In genomic region chr16:57403825-57404224, GRCm38 (mm10) we compare ENCODE assay signal across 23 mouse cellular contexts. TPM values are rescaled to one million over a fixed set of nuclear protein-coding genes. Genes with fewer than 3 reads are reported as not detected.
DNase-seq lines count a peak whose midpoint lies in the region; ATAC-seq and TF ChIP-seq lines count a peak whose summit lies in the region.
"Had no signal": no experiment of that assay in that cellular context is flagged by ENCODE, and none has a peak within 500 bp of the region (broad histone marks: within the 10 kb centered on the region; RNA-seq: fewer than 3 reads in every experiment).

No protein-coding gene starts in this region.

- peak; percentile 26 for DNase-seq in hindbrain, postnatal 0 days (ENCODE audit: low spot score)
- DNase-seq in hindbrain, embryonic 11.5 days (ENCODE audit: low spot score): no peak
- peak; percentile 55 for DNase-seq in lung, embryonic 14.5 days
- DNase-seq in lung, postnatal 14 days: no peak
- peak; percentile 69 for DNase-seq in lung, postnatal 0 days (ENCODE audit: low spot score)
- no peak for DNase-seq in thymus, postnatal 25 days
- DNase-seq: adrenal gland, postnatal 14 days; cerebellum, adult 11 months; cerebellum, postnatal 10 days; gastrocnemius, postnatal 25 days; heart, postnatal 4 days; kidney, postnatal 4 days; layer of hippocampus, adult 9-11 months; liver, embryonic 13.5 days; spleen, adult 18-20 months had no signal

- TF ChIP-seq CTCF in hindbrain, postnatal 0 days (IDR thresholded peaks at IDR 0.05; ENCODE audit: low read depth): no peak
- no peak for TF ChIP-seq CTCF in lung, embryonic 14.5 days (IDR thresholded peaks at IDR 0.05; ENCODE audit: low read depth)
- no peak for TF ChIP-seq CTCF in lung, postnatal 0 days (IDR thresholded peaks at IDR 0.05)

- no peaks in the 10 kb centered on the region for H3K36me3 ChIP-seq in hindbrain, postnatal 0 days (ENCODE audit: insufficient read depth, low read length)
- no peaks in the 10 kb centered on the region for H3K36me3 ChIP-seq in hindbrain, embryonic 11.5 days (ENCODE audit: control insufficient read depth, insufficient read depth, low read length)
- H3K36me3 ChIP-seq in lung, embryonic 14.5 days (ENCODE audit: insufficient read depth): no peaks in the 10 kb centered on the region
- no peaks in the 10 kb centered on the region for H3K36me3 ChIP-seq in embryonic facial prominence, embryonic 12.5 days
- H3K36me3 ChIP-seq in lung, postnatal 0 days (ENCODE audit: insufficient read depth, low read length): no peaks in the 10 kb centered on the region
- H3K36me3 ChIP-seq: heart, embryonic 15.5 days; limb, embryonic 12.5 days; liver, embryonic 13.5 days; midbrain, embryonic 13.5 days; neural tube, embryonic 15.5 days had no signal

- no peak overlapping the region for H3K27ac ChIP-seq in hindbrain, postnatal 0 days
- H3K27ac ChIP-seq in hindbrain, embryonic 11.5 days (ENCODE audit: low read depth, low read length): no peak overlapping the region
- peak overlapping the region; percentile 63; the same call in 1 of the 2 replicates for H3K27ac ChIP-seq in lung, embryonic 14.5 days (ENCODE audit: low read depth)
- peak overlapping the region; percentile 42; the same call in 1 of the 2 replicates for H3K27ac ChIP-seq in embryonic facial prominence, embryonic 12.5 days
- no peak overlapping the region for H3K27ac ChIP-seq in lung, postnatal 0 days (ENCODE audit: low read length)
- H3K27ac ChIP-seq: forebrain, embryonic 13.5 days; heart, embryonic 15.5 days; limb, embryonic 12.5 days; liver, embryonic 13.5 days; midbrain, embryonic 13.5 days; neural tube, embryonic 15.5 days had no signal

- H3K4me2 ChIP-seq in hindbrain, postnatal 0 days (ENCODE audit: low read depth, low read length): no peak overlapping the region
- no peak overlapping the region for H3K4me2 ChIP-seq in hindbrain, embryonic 11.5 days (replicated peaks; ENCODE audit: low read depth, low read length)
- H3K4me2 ChIP-seq in lung, embryonic 14.5 days: no peak overlapping the region
- no peak overlapping the region for H3K4me2 ChIP-seq in embryonic facial prominence, embryonic 12.5 days (replicated peaks)
- no peak overlapping the region for H3K4me2 ChIP-seq in lung, postnatal 0 days (replicated peaks; ENCODE audit: low read depth, low read length)
- H3K4me2 ChIP-seq: forebrain, embryonic 13.5 days; heart, embryonic 15.5 days; limb, embryonic 12.5 days; liver, embryonic 13.5 days; midbrain, embryonic 13.5 days; neural tube, embryonic 15.5 days had no signal

- no peak overlapping the region for H3K4me3 ChIP-seq in hindbrain, postnatal 0 days (ENCODE audit: low read length)
- H3K4me3 ChIP-seq in hindbrain, embryonic 11.5 days (ENCODE audit: low read depth, low read length): no peak overlapping the region
- no peak overlapping the region for H3K4me3 ChIP-seq in lung, embryonic 14.5 days (ENCODE audit: low read depth, low read length)
- H3K4me3 ChIP-seq in embryonic facial prominence, embryonic 12.5 days: no peak overlapping the region
- no peak overlapping the region for H3K4me3 ChIP-seq in lung, postnatal 0 days (ENCODE audit: low read depth, low read length)
- H3K4me3 ChIP-seq: forebrain, embryonic 13.5 days; heart, embryonic 15.5 days; limb, embryonic 12.5 days; liver, embryonic 13.5 days; midbrain, embryonic 13.5 days; neural tube, embryonic 15.5 days had no signal

- no peak overlapping the region for H3K9ac ChIP-seq in hindbrain, postnatal 0 days (replicated peaks; ENCODE audit: low read length)
- no peak overlapping the region for H3K9ac ChIP-seq in hindbrain, embryonic 11.5 days (ENCODE audit: low read depth, low read length)
- H3K9ac ChIP-seq in lung, embryonic 14.5 days: no peak overlapping the region
- H3K9ac ChIP-seq in embryonic facial prominence, embryonic 12.5 days: no peak overlapping the region
- no peak overlapping the region for H3K9ac ChIP-seq in lung, postnatal 0 days (replicated peaks; ENCODE audit: low read depth)
- H3K9ac ChIP-seq: forebrain, embryonic 13.5 days; heart, embryonic 15.5 days; limb, embryonic 12.5 days; liver, embryonic 13.5 days; midbrain, embryonic 13.5 days; neural tube, embryonic 15.5 days had no signal

- peak; percentile 27; the same call in 1 of the 2 replicates for ATAC-seq in hindbrain, postnatal 0 days
- no peak for ATAC-seq in hindbrain, embryonic 11.5 days (ENCODE audit: low FRiP score)
- ATAC-seq in lung, embryonic 14.5 days (ENCODE audit: insufficient read depth): peak; percentile 38; the same call in 1 of the 2 replicates
- ATAC-seq in embryonic facial prominence, embryonic 12.5 days (ENCODE audit: insufficient number of reproducible peaks, insufficient read depth, low FRiP score, low TSS enrichment): no peak
- ATAC-seq in lung, postnatal 0 days: peak; percentile 74
- ATAC-seq in erythroid progenitor cell, adult 5-6 weeks (replicated peaks; ENCODE audit: low FRiP score, poor library complexity, severe bottlenecking): no peak
- ATAC-seq: forebrain, embryonic 13.5 days; midbrain, embryonic 13.5 days had no signal

- no peaks in the 10 kb centered on the region for H3K27me3 ChIP-seq in hindbrain, postnatal 0 days (ENCODE audit: insufficient read depth, low read length)
- no peaks in the 10 kb centered on the region for H3K27me3 ChIP-seq in hindbrain, embryonic 11.5 days (ENCODE audit: control insufficient read depth, insufficient read depth, low read length)
- H3K27me3 ChIP-seq in lung, embryonic 14.5 days (ENCODE audit: insufficient read depth, low read length): no peaks in the 10 kb centered on the region
- no peaks in the 10 kb centered on the region for H3K27me3 ChIP-seq in embryonic facial prominence, embryonic 12.5 days
- no peaks in the 10 kb centered on the region for H3K27me3 ChIP-seq in lung, postnatal 0 days (replicated peaks; ENCODE audit: insufficient read depth, low read length)
- H3K27me3 ChIP-seq: CH12.LX; forebrain, embryonic 13.5 days; heart, embryonic 15.5 days; limb, embryonic 12.5 days; liver, embryonic 13.5 days; midbrain, embryonic 13.5 days; neural tube, embryonic 15.5 days had no signal

- no peaks in the 10 kb centered on the region for H3K4me1 ChIP-seq in hindbrain, postnatal 0 days (ENCODE audit: insufficient read depth, low read length)
- H3K4me1 ChIP-seq in hindbrain, embryonic 11.5 days (replicated peaks; ENCODE audit: control insufficient read depth, insufficient read depth, low read length): no peaks in the 10 kb centered on the region
- 0 out of 2 replicates have a peak, but pooled peaks cover 11% of the 10 kb centered on the region for H3K4me1 ChIP-seq in lung, embryonic 14.5 days (ENCODE audit: insufficient read depth)
- H3K4me1 ChIP-seq in embryonic facial prominence, embryonic 12.5 days: peaks cover 22% of the 10 kb centered on the region
- no peaks in the 10 kb centered on the region for H3K4me1 ChIP-seq in lung, postnatal 0 days (ENCODE audit: insufficient read depth, low read depth, low read length)
- H3K4me1 ChIP-seq: forebrain, embryonic 13.5 days; heart, embryonic 15.5 days; liver, embryonic 13.5 days; midbrain, embryonic 13.5 days; neural tube, embryonic 15.5 days had no signal

- no peaks in the 10 kb centered on the region for H3K9me3 ChIP-seq in hindbrain, postnatal 0 days (ENCODE audit: low read length)
- no peaks in the 10 kb centered on the region for H3K9me3 ChIP-seq in hindbrain, embryonic 11.5 days (ENCODE audit: control insufficient read depth, low read length)
- no peaks in the 10 kb centered on the region for H3K9me3 ChIP-seq in lung, embryonic 14.5 days (ENCODE audit: low read depth, low read length)
- no peaks in the 10 kb centered on the region for H3K9me3 ChIP-seq in embryonic facial prominence, embryonic 12.5 days
- H3K9me3 ChIP-seq in lung, postnatal 0 days (ENCODE audit: low read length): no peaks in the 10 kb centered on the region
- H3K9me3 ChIP-seq: forebrain, embryonic 13.5 days; heart, embryonic 15.5 days; limb, embryonic 12.5 days; liver, embryonic 13.5 days; midbrain, embryonic 13.5 days; neural tube, embryonic 15.5 days had no signal

- peak; percentile 89 for TF ChIP-seq EP300 in lung, postnatal 0 days (IDR thresholded peaks at IDR 0.05)

- 83% methylated on average over 5 of the region's 5 CpGs for WGBS in hindbrain, postnatal 0 days
- 77% methylated on average over 5 of the region's 5 CpGs for WGBS in hindbrain, embryonic 11.5 days
- WGBS in lung, embryonic 14.5 days: 39% methylated on average over 5 of the region's 5 CpGs
- WGBS in embryonic facial prominence, embryonic 12.5 days: 34% methylated on average over 5 of the region's 5 CpGs
- 40% methylated on average over 5 of the region's 5 CpGs for WGBS in lung, postnatal 0 days

RNA-seq across cellular contexts. Expression of gene Filip1l, which starts 50.9 kb away (rescaled TPM):
- 0.86 and 1.0 TPM in 2 replicates for total RNA-seq in hindbrain, postnatal 0 days (2014; rRNA removed)
- 1.8 and 2.1 TPM in 2 replicates for polyA plus RNA-seq in hindbrain, postnatal 0 days (2015; fragmentation: Nextera tagmentation; extraction: Ambion mirVana)
- 9.7 and 11.8 TPM in 2 replicates for polyA plus RNA-seq in hindbrain, embryonic 11.5 days (2014; fragmentation: Nextera tagmentation; extraction: Ambion mirVana)
- 29.0 and 29.2 TPM in 2 replicates for polyA plus RNA-seq in lung, embryonic 14.5 days (2014; fragmentation: Nextera tagmentation; extraction: Ambion mirVana)
- 24.2 and 27.4 TPM in 2 replicates for polyA plus RNA-seq in embryonic facial prominence, embryonic 12.5 days (2016; fragmentation: Nextera tagmentation; extraction: Ambion mirVana)
- polyA plus RNA-seq in lung, postnatal 0 days (2015; fragmentation: Nextera tagmentation; extraction: Ambion mirVana): 37.7 and 41.6 TPM in 2 replicates
- 13.4 and 20.2 TPM in 2 replicates for total RNA-seq in erythroid progenitor cell, adult 5-6 weeks (2015; ENCODE audit: low replicate concordance)
- total RNA-seq in erythroid progenitor cell, adult 5-6 weeks (2017; ENCODE audit: low replicate concordance): 6.1 and 10.1 TPM in 2 replicates

Comparison
In these comparisons a context has a peak if more than half of its experiments do, and no peak if none do; other contexts are left out.
1. ATAC-seq: peak in hindbrain, postnatal 0 days (single experiment), lung, embryonic 14.5 days (single experiment) and lung, postnatal 0 days (single experiment); none in hindbrain, embryonic 11.5 days (single experiment), embryonic facial prominence, embryonic 12.5 days (single experiment) and erythroid progenitor cell, adult 5-6 weeks (single experiment).
2. DNase-seq: peak in hindbrain, postnatal 0 days (single experiment), lung, embryonic 14.5 days (single experiment) and lung, postnatal 0 days (single experiment); none in hindbrain, embryonic 11.5 days (single experiment), lung, postnatal 14 days (single experiment) and thymus, postnatal 25 days (single experiment).
3. H3K27ac ChIP-seq: peak in lung, embryonic 14.5 days (single experiment) and embryonic facial prominence, embryonic 12.5 days (single experiment); none in hindbrain, postnatal 0 days (single experiment), hindbrain, embryonic 11.5 days (single experiment) and lung, postnatal 0 days (single experiment).